Mouse (Mus musculus): ENCODE data around the gene Slc35a3. TPM values are rescaled to one million over a fixed set of nuclear protein-coding genes. Genes with fewer than 3 reads are reported as not detected.

The Slc35a3 gene
- polyA plus RNA-seq, 1 experiment from 2014 or later = 34.1 TPM

Other genes with a start within 250 kb of the Slc35a3 start
- gene Rtca, start 204.6 kb downstream of the Slc35a3 start, polyA plus RNA-seq (2015; fragmentation: Nextera tagmentation; extraction: Ambion mirVana) = 57.3 and 59.6 TPM in 2 replicates
- 23.0 and 24.2 TPM in 2 replicates for gene Dbt, start 199.8 kb downstream of the Slc35a3 start, polyA plus RNA-seq (2015; fragmentation: Nextera tagmentation; extraction: Ambion mirVana)
- gene Lrrc39, start 149.9 kb downstream of the Slc35a3 start, polyA plus RNA-seq (2015; fragmentation: Nextera tagmentation; extraction: Ambion mirVana) = 1.5 and 3.2 TPM in 2 replicates
- gene Sass6, start 117.8 kb downstream of the Slc35a3 start, polyA plus RNA-seq (2015; fragmentation: Nextera tagmentation; extraction: Ambion mirVana) = 16.5 and 16.6 TPM in 2 replicates
- 25.7 and 25.9 TPM in 2 replicates for gene Trmt13, start 98.2 kb downstream of the Slc35a3 start, polyA plus RNA-seq (2015; fragmentation: Nextera tagmentation; extraction: Ambion mirVana)
- gene Mfsd14a, start 50.2 kb downstream of the Slc35a3 start, polyA plus RNA-seq (2015; fragmentation: Nextera tagmentation; extraction: Ambion mirVana) = 84.1 and 89.5 TPM in 2 replicates
- not detected in 2 replicates for gene Gm43191, start 31.6 kb downstream of the Slc35a3 start, polyA plus RNA-seq (2015; fragmentation: Nextera tagmentation; extraction: Ambion mirVana)
- gene Agl, start 95.3 kb upstream of the Slc35a3 start, polyA plus RNA-seq (2015; fragmentation: Nextera tagmentation; extraction: Ambion mirVana) = 14.6 and 28.1 TPM in 2 replicates
- 41.8 and 48.6 TPM in 2 replicates for gene Frrs1, start 146.6 kb upstream of the Slc35a3 start, polyA plus RNA-seq (2015; fragmentation: Nextera tagmentation; extraction: Ambion mirVana)